Mouse (Mus musculus): ENCODE results near the gene Tgm2. TPM values are rescaled to one million over a fixed set of nuclear protein-coding genes. Genes with fewer than 3 reads are reported as not detected.

Tgm2 gene
- polyA plus RNA-seq, 1 experiment from 2014 or later = 17.3 TPM

- Histone ChIP-seq H3K27me3 (ENCODE audit: control insufficient read depth, insufficient read depth, low read length) (no peaks in the 10 kb centered on the region), H3K36me3 (ENCODE audit: control insufficient read depth, insufficient read depth, low read length) (no peaks in the 10 kb centered on the region), H3K9me3 (ENCODE audit: control insufficient read depth, low read length) (no peaks in the 10 kb centered on the region), H3K4me2 (replicated peaks; ENCODE audit: low read depth, low read length) (no peak overlapping the region), H3K27ac (ENCODE audit: low read depth, low read length) (no peak overlapping the region), H3K9ac (ENCODE audit: low read depth, low read length) (no peak overlapping the region), H3K4me3 (ENCODE audit: low read length) (no peak overlapping the region), H3K4me1 (ENCODE audit: control insufficient read depth, insufficient read depth, low read length) (peaks cover 22% of the 10 kb centered on the region; the same call in 1 of the 2 replicates)
- WGBS = 80% methylated on average over 2 of the region's 2 CpGs
- no peak for ATAC-seq (ENCODE audit: low FRiP score, low TSS enrichment)
These were observed 24.2 kb upstream of the Tgm2 start for GRCm38 (mm10) chr2:158170394-158170793.

DNA sequence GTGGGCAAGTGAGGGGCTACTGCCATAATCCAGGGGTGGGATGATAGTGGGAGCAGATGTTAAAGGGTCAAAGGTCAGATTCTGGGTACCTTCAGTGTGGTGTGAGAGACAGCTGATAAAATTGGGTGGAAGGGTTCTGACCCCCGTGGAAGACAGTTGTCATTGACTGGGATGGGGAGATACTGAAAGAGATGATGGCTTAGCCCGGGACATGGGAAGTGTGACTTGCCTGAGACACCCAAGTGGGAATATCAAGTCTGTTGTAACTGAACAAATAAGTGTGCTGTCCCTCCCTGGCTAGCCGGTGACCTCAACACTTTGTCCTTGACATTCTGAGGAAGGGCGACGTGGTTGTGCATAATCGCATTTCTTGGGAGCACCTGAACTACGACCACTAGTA is 23.5 kb upstream of the Tgm2 start:
- no peak for ATAC-seq (ENCODE audit: low FRiP score, low TSS enrichment)
- H3K36me3 ChIP-seq (ENCODE audit: control insufficient read depth, insufficient read depth, low read length) = no peaks in the 10 kb centered on the region
- no peak overlapping the region for H3K4me3 ChIP-seq (ENCODE audit: low read length)
- 92% methylated on average over 7 of the region's 7 CpGs for WGBS
- no peak overlapping the region for H3K4me2 ChIP-seq (replicated peaks; ENCODE audit: low read depth, low read length)
- no peak overlapping the region for H3K27ac ChIP-seq (ENCODE audit: low read depth, low read length)
- no peaks in the 10 kb centered on the region for H3K27me3 ChIP-seq (ENCODE audit: control insufficient read depth, insufficient read depth, low read length)
- H3K9ac ChIP-seq (ENCODE audit: low read depth, low read length) = no peak overlapping the region
- H3K9me3 ChIP-seq (ENCODE audit: control insufficient read depth, low read length) = no peaks in the 10 kb centered on the region
- peaks cover 23% of the 10 kb centered on the region; the same call in 1 of the 2 replicates for H3K4me1 ChIP-seq (ENCODE audit: control insufficient read depth, insufficient read depth, low read length)

DNA sequence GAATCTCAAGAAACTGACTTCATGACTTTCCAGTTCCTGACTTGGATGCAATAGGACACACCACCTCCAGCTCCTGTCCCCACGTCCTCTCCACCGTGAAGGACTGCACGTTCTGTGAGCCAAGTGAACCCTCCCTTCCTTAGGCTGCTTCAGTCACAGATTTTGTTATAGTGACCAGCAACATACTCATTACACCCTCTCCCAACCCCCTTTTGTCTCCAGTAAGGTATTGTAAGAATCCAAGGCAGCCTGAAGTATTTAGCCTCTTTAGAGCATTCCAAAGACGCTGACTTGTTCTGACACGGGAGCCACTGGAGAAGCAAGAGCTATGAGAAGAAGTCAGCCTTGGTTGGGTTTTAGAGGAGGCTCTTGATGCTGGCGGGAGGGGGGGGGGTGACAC is 23.1 kb upstream of the Tgm2 start:
- WGBS = 83% methylated on average over 6 of the region's 6 CpGs
- no peak overlapping the region for H3K27ac ChIP-seq (ENCODE audit: low read depth, low read length)
- no peak for ATAC-seq (ENCODE audit: low FRiP score, low TSS enrichment)

DNA sequence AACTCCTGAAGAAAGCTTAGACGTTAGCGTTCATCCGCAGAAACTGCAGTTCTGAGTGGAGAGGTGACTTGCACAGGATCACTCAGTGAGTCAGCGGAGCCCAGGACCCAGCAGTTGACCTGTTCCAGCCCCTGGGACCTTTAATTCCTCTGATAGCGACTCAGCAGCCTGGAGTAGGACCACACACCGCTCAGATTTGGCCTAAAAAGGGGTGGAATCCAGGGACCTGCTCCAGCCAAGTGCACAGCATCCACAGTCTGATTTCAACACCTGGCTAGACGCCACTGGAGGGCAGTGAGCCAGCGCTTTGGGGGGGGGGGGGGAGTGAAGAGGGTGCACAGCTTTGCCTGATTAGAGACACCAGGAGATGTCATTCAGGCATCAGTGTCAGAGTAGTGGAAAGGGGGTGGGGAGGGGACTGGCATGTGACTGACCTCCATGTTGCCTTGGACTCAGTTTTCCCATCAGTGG is 22.5 kb upstream of the Tgm2 start:
- Histone ChIP-seq H3K36me3 (ENCODE audit: control insufficient read depth, insufficient read depth, low read length) (no peaks in the 10 kb centered on the region), H3K4me1 (ENCODE audit: control insufficient read depth, insufficient read depth, low read length) (peaks cover 20% of the 10 kb centered on the region; the same call in 1 of the 2 replicates), H3K4me2 (replicated peaks; ENCODE audit: low read depth, low read length) (no peak overlapping the region), H3K27me3 (ENCODE audit: control insufficient read depth, insufficient read depth, low read length) (no peaks in the 10 kb centered on the region), H3K4me3 (ENCODE audit: low read length) (no peak overlapping the region), H3K9ac (ENCODE audit: low read depth, low read length) (no peak overlapping the region), H3K9me3 (ENCODE audit: control insufficient read depth, low read length) (no peaks in the 10 kb centered on the region), H3K27ac (ENCODE audit: low read depth, low read length) (no peak overlapping the region)
- 61% methylated on average over 8 of the region's 8 CpGs for WGBS
- no peak for ATAC-seq (ENCODE audit: low FRiP score, low TSS enrichment)

More for the DNA sequence above, 23.1 kb upstream of the Tgm2 start:
- Histone ChIP-seq H3K4me2 (replicated peaks; ENCODE audit: low read depth, low read length) (no peak overlapping the region), H3K4me3 (ENCODE audit: low read length) (no peak overlapping the region), H3K4me1 (ENCODE audit: control insufficient read depth, insufficient read depth, low read length) (peaks cover 22% of the 10 kb centered on the region; the same call in 1 of the 2 replicates), H3K9ac (ENCODE audit: low read depth, low read length) (no peak overlapping the region), H3K27me3 (ENCODE audit: control insufficient read depth, insufficient read depth, low read length) (no peaks in the 10 kb centered on the region), H3K9me3 (ENCODE audit: control insufficient read depth, low read length) (no peaks in the 10 kb centered on the region), H3K36me3 (ENCODE audit: control insufficient read depth, insufficient read depth, low read length) (no peaks in the 10 kb centered on the region)

- ATAC-seq (ENCODE audit: low FRiP score, low TSS enrichment) = no peak
- peaks cover 28% of the 10 kb centered on the region; the same call in 1 of the 2 replicates for H3K4me1 ChIP-seq (ENCODE audit: control insufficient read depth, insufficient read depth, low read length)
- H3K4me3 ChIP-seq (ENCODE audit: low read length) = no peak overlapping the region
- H3K9ac ChIP-seq (ENCODE audit: low read depth, low read length) = no peak overlapping the region
- H3K27me3 ChIP-seq (ENCODE audit: control insufficient read depth, insufficient read depth, low read length) = no peaks in the 10 kb centered on the region
- H3K36me3 ChIP-seq (ENCODE audit: control insufficient read depth, insufficient read depth, low read length) = no peaks in the 10 kb centered on the region
- no peaks in the 10 kb centered on the region for H3K9me3 ChIP-seq (ENCODE audit: control insufficient read depth, low read length)
- no peak overlapping the region for H3K4me2 ChIP-seq (replicated peaks; ENCODE audit: low read depth, low read length)
- 71% methylated on average over 9 of the region's 9 CpGs for WGBS
- H3K27ac ChIP-seq (ENCODE audit: low read depth, low read length) = no peak overlapping the region
These were observed 21.4 kb upstream of the Tgm2 start for GRCm38 (mm10) chr2:158167496-158168205.

DNA sequence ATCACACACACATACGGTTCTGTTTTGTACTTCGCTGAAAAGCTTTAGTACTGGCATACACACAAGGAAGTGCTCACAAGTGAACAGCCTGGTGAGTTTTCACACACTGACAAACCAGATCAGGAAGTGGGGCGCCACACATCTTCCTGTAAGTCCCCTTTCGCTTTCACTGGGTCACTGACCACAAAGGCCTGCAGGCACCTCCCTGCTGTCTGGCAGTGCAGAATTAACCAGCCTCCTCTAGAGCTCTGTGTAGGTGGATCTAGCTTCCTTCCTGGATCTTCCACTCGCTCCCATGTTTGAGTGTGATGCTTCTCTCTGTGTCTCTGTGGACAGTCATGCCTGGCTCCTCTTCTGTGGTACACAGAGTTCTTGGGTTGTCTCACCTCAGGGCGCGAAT is 20.4 kb upstream of the Tgm2 start:
- ATAC-seq (ENCODE audit: low FRiP score, low TSS enrichment) = 0 out of 2 replicates have a peak, but pooled peaks have one; percentile 21
- Histone ChIP-seq H3K27me3 (ENCODE audit: control insufficient read depth, insufficient read depth, low read length) (no peaks in the 10 kb centered on the region), H3K4me3 (ENCODE audit: low read length) (no peak overlapping the region), H3K9ac (ENCODE audit: low read depth, low read length) (no peak overlapping the region), H3K9me3 (ENCODE audit: control insufficient read depth, low read length) (no peaks in the 10 kb centered on the region), H3K4me1 (ENCODE audit: control insufficient read depth, insufficient read depth, low read length) (peaks cover 33% of the 10 kb centered on the region; the same call in 1 of the 2 replicates), H3K4me2 (replicated peaks; ENCODE audit: low read depth, low read length) (no peak overlapping the region), H3K27ac (ENCODE audit: low read depth, low read length) (peak overlapping the region; percentile 52), H3K36me3 (ENCODE audit: control insufficient read depth, insufficient read depth, low read length) (no peaks in the 10 kb centered on the region)
- WGBS = 60% methylated on average over 7 of the region's 7 CpGs

DNA sequence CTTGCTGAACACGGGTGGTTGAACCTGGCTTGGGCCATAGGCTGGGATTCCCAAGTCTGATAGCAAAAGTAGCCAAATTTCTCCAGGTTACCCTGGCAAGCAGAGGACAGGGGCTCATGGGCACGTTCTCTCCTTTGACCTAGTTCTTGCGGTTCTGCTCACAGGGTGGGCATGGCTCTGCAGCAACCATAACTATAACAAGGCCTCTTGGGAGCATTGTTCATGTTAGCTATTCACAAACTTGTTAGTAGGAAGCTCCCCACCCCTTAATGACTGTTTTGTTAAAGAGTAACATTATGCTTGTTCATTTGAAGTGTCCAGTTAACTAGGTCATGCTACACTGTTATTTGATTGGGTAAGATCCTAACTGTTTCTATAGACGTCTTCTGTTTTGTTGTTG is 19.5 kb upstream of the Tgm2 start:
- H3K9ac ChIP-seq (ENCODE audit: low read depth, low read length) = no peak overlapping the region
- no peaks in the 10 kb centered on the region for H3K36me3 ChIP-seq (ENCODE audit: control insufficient read depth, insufficient read depth, low read length)
- no peak overlapping the region for H3K4me2 ChIP-seq (replicated peaks; ENCODE audit: low read depth, low read length)
- H3K4me1 ChIP-seq (ENCODE audit: control insufficient read depth, insufficient read depth, low read length) = peaks cover 33% of the 10 kb centered on the region; the same call in 1 of the 2 replicates
- H3K27me3 ChIP-seq (ENCODE audit: control insufficient read depth, insufficient read depth, low read length) = no peaks in the 10 kb centered on the region
- H3K4me3 ChIP-seq (ENCODE audit: low read length) = no peak overlapping the region
- 69% methylated on average over 4 of the region's 4 CpGs for WGBS
- no peaks in the 10 kb centered on the region for H3K9me3 ChIP-seq (ENCODE audit: control insufficient read depth, low read length)
- ATAC-seq (ENCODE audit: low FRiP score, low TSS enrichment) = no peak
- peak overlapping the region; percentile 17; the same call in 1 of the 2 replicates for H3K27ac ChIP-seq (ENCODE audit: low read depth, low read length)

DNA sequence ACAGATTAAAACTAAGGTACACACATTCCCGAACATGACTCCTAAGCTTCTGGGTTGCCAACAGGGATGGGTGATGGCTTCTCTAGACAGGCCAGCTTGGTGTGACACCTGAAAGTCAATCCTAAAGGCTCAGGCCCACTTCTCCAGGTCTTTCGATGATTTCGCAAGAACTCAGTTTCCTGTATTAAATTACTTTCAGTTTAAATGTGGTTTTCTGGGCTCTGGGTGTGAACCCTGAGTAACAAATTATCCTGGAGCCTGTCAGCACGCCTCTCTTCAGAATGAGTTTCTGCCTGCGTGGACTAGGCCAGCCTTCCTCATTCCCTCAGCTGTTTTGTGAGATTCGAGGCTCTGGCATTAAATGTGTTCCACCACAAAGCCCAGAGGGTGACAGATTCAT is 16.8 kb upstream of the Tgm2 start:
- Histone ChIP-seq H3K9ac (ENCODE audit: low read depth, low read length) (no peak overlapping the region), H3K27me3 (ENCODE audit: control insufficient read depth, insufficient read depth, low read length) (no peaks in the 10 kb centered on the region), H3K9me3 (ENCODE audit: control insufficient read depth, low read length) (no peaks in the 10 kb centered on the region), H3K4me3 (ENCODE audit: low read length) (no peak overlapping the region), H3K4me1 (ENCODE audit: control insufficient read depth, insufficient read depth, low read length) (peaks cover 29% of the 10 kb centered on the region; the same call in 1 of the 2 replicates), H3K36me3 (ENCODE audit: control insufficient read depth, insufficient read depth, low read length) (no peaks in the 10 kb centered on the region), H3K27ac (ENCODE audit: low read depth, low read length) (no peak overlapping the region), H3K4me2 (replicated peaks; ENCODE audit: low read depth, low read length) (no peak overlapping the region)
- no peak for ATAC-seq (ENCODE audit: low FRiP score, low TSS enrichment)
- WGBS = 33% methylated on average over 6 of the region's 6 CpGs

DNA sequence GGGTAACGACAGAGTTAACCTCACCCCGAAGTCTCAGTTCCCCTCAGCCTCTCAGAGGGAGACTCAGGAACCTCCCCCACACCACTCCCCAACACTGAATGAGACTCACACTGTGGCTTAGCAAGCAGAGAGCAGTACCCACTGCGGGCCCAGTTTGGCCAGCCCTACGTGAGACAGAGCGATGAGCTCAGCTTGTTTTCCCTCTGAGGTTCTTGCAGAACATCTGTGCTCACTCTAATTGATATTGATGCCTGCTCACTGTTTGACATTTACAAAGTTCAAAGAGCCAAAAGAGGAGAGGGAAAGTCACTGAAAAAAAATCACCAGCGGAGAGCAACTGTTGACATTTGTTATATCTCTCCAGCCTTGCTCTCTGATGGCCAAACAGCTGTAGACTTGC is 15.5 kb upstream of the Tgm2 start:
- Histone ChIP-seq H3K4me3 (ENCODE audit: low read length) (no peak overlapping the region), H3K4me2 (replicated peaks; ENCODE audit: low read depth, low read length) (no peak overlapping the region), H3K36me3 (ENCODE audit: control insufficient read depth, insufficient read depth, low read length) (no peaks in the 10 kb centered on the region), H3K4me1 (ENCODE audit: control insufficient read depth, insufficient read depth, low read length) (peaks cover 19% of the 10 kb centered on the region; the same call in 1 of the 2 replicates), H3K9ac (ENCODE audit: low read depth, low read length) (no peak overlapping the region), H3K27me3 (ENCODE audit: control insufficient read depth, insufficient read depth, low read length) (no peaks in the 10 kb centered on the region), H3K9me3 (ENCODE audit: control insufficient read depth, low read length) (no peaks in the 10 kb centered on the region), H3K27ac (ENCODE audit: low read depth, low read length) (no peak overlapping the region)
- whole genome bisulfite sequencing = 41% methylated on average over 6 of the region's 6 CpGs
- no peak for ATAC-seq (ENCODE audit: low FRiP score, low TSS enrichment)

Data from kidney, embryonic 14.5 days (tissue).